Mouse (Mus musculus) cortical plate, adult 2 months (tissue): ENCODE measurements at regions not wholly inside any gene's neighbourhood (a gene's known extent, or its start where the extent isn't known, plus 50 kb on each side); places are given as distances from the start of the nearest gene placed in this dataset.

Source experiments
- H3K27ac ChIP-seq: fragments of 200-500 bp; 2 replicates; pipeline ENCODE4 v1.5.1; 2012; ENCODE audit warnings: low read length, control low read depth, inconsistent platforms; ENCODE audit not compliant: insufficient read depth
- H3K4me1 ChIP-seq: fragments of 200-500 bp; 2 replicates; pipeline ENCODE4 v1.6.1; 2011; ENCODE audit warnings: low read length; ENCODE audit not compliant: control insufficient read depth, insufficient read depth
- H3K4me3 ChIP-seq: fragments of 200-500 bp; 2 replicates; pipeline ENCODE4 v1.5.1; 2011; ENCODE audit warnings: mild to moderate bottlenecking, low read length, control low read depth; ENCODE audit not compliant: insufficient read depth
- CTCF ChIP-seq: fragments of 200-500 bp; IDR thresholded peaks from 2 replicates; pipeline ENCODE4 v1.5.1; 2011; ENCODE audit warnings: mild to moderate bottlenecking, control low read depth, low read length; ENCODE audit not compliant: insufficient read depth; ENCODE audit errors: extremely low read depth
- POLR2A ChIP-seq: fragments of 200-500 bp; IDR thresholded peaks from 2 replicates; pipeline ENCODE4 v1.6.1; 2011; ENCODE audit warnings: mild to moderate bottlenecking, low read length, control low read depth; ENCODE audit not compliant: insufficient read depth; ENCODE audit errors: extremely low read depth

DNA sequence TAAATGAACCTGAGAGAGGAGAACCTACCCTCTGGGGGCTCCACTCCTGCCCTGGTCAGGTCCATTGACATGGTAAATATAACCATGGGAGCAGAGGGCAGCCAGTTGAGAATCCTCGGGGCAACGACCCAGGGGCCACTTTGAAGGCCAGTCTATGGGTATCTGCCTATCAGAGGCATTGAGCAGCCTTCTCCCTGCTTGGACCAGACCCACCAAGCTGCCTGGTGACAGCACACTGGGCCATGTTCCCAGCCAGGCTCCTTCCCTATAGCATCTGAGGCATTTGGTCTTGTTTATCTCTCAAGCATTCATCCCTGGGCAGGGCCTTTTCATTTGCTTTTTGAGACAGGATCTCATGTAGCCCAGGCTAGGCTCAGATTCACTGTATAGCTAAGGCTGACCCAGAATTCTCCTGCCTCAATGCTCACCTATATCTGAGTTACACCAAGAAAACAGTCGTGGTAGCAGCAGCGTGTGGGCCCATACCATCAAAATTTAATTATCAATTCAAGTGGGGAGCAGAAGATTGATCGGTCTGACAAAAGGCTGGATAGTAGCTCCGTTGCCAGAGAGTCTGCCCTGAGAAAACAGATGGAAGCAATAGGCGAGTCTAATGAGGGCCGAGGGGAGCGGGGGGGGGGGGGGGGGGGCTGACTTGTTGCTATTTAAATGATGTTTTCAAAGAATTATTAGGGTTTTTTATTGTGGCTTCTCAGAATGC is 141.7 kb downstream of the Tfap2c start:
- Histone ChIP-seq H3K4me1 (no peaks in the 10 kb centered on the region), H3K4me3 (no peak overlapping the region), H3K27ac (no peak overlapping the region)
- TF ChIP-seq CTCF, result no peak
- TF ChIP-seq POLR2A, result no peak

- TF ChIP-seq CTCF (no peak), POLR2A (no peak)
Observed at GRCm38 (mm10) chr2:172698961-172699360, 149.6 kb downstream of the Tfap2c start.

GRCm38 (mm10) chr2:172699654-172700053 is 150.3 kb downstream of the Tfap2c start:
- no peak overlapping the region for H3K27ac ChIP-seq
- H3K4me3 ChIP-seq, result no peak overlapping the region
- H3K4me1 ChIP-seq, result no peaks in the 10 kb centered on the region
- no peak for TF ChIP-seq CTCF
- no peak for TF ChIP-seq POLR2A

More at GRCm38 (mm10) chr2:172698961-172699360, 149.6 kb downstream of the Tfap2c start:
- no peak overlapping the region for H3K27ac ChIP-seq
- no peak overlapping the region for H3K4me3 ChIP-seq
- H3K4me1 ChIP-seq, result no peaks in the 10 kb centered on the region

DNA sequence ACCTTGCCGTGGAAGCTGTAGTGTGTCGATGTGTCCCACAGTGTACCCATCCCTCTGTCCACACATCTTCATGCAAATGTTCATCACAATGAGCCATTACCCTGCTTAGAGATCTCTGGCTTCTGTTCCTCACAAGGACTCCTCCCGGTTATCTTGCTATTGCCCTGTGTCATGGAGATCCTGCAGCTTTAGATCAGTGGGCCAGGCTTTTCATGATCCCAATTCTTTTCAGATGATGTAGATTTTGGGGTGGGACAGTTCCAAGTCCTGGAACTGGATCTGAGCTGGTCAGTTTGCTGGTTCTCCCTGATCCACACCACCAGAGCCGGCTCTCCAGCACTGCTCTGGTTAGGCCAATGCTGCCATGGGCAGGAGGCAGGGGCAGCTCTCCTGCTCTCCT is 161.2 kb downstream of the Tfap2c start:
- TF ChIP-seq CTCF (no peak), POLR2A (no peak)
- Histone ChIP-seq H3K27ac (no peak overlapping the region), H3K4me1 (peaks cover 2% of the 10 kb centered on the region; the same call in 1 of the 2 replicates), H3K4me3 (no peak overlapping the region)

DNA sequence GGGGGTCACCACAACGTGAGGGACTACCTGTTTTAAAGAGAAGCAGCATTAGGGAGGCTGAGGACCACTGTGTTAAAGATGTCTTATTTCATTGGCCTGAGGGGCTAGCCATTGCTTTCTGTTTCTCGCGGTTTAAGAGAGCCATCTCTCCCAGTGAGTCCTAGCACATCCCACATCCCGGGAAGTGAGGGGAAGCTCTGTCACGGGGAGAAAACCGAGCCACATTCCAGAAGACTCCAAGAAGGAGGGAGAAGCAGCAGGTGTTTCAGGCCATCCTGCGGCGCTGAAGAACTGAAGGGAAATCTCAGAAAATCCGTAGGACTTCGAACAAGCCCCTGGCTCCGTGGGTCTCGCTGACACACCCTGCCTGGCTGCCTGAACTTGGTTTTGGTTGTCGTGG is 177.3 kb downstream of the Tfap2c start:
- TF ChIP-seq CTCF, result no peak
- no peak for TF ChIP-seq POLR2A
- no peak overlapping the region for H3K27ac ChIP-seq
- no peaks in the 10 kb centered on the region for H3K4me1 ChIP-seq
- no peak overlapping the region for H3K4me3 ChIP-seq

GRCm38 (mm10) chr2:172727576-172727975 is 178.2 kb downstream of the Tfap2c start:
- TF ChIP-seq CTCF, result no peak
- no peak for TF ChIP-seq POLR2A
- H3K4me1 ChIP-seq, result no peaks in the 10 kb centered on the region
- no peak overlapping the region for H3K4me3 ChIP-seq
- no peak overlapping the region for H3K27ac ChIP-seq

DNA sequence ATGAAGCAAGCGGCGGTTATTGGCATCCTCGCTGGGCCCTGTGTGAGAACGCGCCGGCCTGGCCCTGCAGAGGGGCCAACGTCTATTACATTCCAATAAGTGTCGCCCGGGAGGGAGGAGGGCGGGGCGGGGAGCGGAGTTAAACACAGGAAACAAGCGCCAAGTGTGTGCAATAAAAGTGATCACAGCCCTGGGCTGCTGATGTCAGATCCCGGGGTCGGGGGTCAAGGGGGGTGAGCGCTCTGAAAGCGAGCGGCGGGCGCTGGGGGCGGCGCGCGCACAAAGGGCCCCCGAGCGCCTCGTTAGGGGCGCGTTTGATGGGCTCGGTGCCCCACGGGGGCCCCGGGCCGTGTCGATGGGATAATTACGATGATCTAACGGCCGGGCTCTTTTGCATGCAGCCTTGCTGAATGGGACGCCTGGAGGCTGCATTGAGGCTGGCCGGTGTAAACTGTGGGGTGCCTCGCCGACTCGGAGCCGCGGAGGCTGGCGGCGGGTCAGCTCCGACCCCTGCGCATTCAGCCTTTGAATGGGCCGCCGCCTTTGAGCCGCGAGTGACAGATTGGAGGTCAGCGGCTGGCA is 178.9 kb downstream of the Tfap2c start:
- Histone ChIP-seq H3K27ac (no peak overlapping the region), H3K4me1 (no peaks in the 10 kb centered on the region), H3K4me3 (no peak overlapping the region)
- TF ChIP-seq POLR2A, result no peak
- TF ChIP-seq CTCF, result no peak

- TF ChIP-seq POLR2A, result no peak
- TF ChIP-seq CTCF, result no peak
- no peak overlapping the region for H3K27ac ChIP-seq
- no peak overlapping the region for H3K4me3 ChIP-seq
- H3K4me1 ChIP-seq, result no peaks in the 10 kb centered on the region
Observed at GRCm38 (mm10) chr2:172729151-172729550, 179.8 kb downstream of the Tfap2c start.

DNA sequence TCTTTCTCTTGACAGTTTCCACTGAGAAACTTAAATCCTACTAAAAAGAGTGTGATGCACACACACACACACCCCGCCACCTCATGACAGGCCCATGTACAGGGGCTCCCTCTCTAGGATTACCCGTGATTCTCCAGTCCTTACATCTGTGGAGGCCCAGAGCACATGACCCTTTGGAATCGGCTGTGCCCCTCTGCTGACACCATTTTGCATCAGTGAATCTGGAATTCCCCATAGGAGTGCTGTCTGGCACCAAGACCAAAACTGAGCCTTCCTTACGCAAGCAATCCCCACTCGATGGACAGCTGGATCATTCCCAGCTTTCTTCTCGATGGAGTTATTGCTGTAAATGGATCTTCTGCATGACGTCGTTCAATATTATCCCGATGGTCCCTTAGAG is 180.3 kb downstream of the Tfap2c start:
- Histone ChIP-seq H3K4me1 (no peaks in the 10 kb centered on the region), H3K27ac (no peak overlapping the region), H3K4me3 (no peak overlapping the region)
- TF ChIP-seq POLR2A, result no peak
- no peak for TF ChIP-seq CTCF

- H3K4me3 ChIP-seq, result no peak overlapping the region
- TF ChIP-seq POLR2A (no peak), CTCF (no peak)
- no peak overlapping the region for H3K27ac ChIP-seq
- H3K4me1 ChIP-seq, result no peaks in the 10 kb centered on the region
Observed at GRCm38 (mm10) chr2:172731408-172731807, 182.0 kb downstream of the Tfap2c start.
